Mouse (Mus musculus) cerebellum, adult 11 months (tissue): ENCODE data around the gene Ttc23.

Experiments
- DNase-seq: peaks from one replicate; pipeline ENCODE4 v3.0.0; 2022

Gene Ttc23

DNA sequence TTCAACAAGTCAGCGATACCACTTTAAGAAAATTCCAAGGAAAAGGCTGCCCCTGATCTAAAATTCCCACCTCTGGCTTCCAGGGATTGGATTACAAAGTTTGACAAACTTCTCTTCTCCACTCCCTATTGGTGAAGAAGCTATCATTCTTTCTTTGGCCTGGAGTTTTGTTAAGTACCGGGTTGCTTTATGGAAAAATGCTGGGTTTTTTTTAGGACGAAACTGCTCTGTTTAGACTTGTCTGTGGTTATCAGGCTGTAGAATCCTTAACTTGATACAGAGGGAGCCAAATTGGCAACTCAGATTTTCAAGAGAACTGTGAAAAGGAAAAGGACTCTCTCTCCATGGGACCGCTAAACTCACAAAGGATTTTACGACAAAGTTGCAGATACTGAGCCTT, at the start of gene Ttc23:
Gene Ttc23 (plus strand): TSS at position 134 of the 400 bp plus-strand sequence.
- no peak for DNase-seq

DNA sequence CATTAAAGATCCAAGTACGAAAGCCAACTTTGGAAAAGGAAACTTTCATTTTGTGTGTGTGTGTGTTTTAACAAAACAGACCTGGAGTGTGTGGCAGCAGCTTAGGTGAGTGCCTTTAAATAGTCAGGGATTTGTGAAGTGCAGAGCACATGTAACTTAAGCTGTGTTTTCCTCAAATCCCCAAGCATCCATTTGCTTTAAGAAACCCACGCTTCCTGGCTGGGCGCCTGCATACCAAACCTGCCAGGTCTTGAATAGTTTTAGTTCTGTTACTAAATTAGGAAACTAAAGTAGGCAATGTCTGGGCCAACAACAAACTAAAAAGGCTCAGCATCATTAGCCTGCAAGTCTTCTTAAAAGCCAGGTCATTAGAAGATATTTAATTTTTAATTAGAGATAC, 49.2 kb upstream of the Ttc23 start:
- DNase-seq, result no peak

DNA sequence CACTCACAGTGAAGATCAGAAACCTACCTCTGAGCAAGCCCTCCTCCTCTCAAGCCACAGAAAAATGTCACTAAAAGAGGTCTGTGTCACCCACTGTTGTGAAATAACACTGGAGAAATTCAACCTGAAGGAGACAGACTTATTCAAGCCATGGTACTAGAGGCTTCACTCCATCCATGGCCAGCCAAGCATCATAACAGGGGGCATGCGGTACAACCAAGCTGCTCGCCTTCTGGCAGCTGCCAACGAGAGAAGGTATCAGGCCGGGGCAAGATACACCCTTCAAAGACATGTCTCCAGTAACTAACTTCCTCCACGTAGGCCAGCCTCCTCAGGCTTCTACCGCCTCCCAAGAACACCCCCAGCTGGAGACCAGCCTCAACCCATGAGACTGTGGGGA, 42.1 kb upstream of the Ttc23 start:
- no peak for DNase-seq

DNA sequence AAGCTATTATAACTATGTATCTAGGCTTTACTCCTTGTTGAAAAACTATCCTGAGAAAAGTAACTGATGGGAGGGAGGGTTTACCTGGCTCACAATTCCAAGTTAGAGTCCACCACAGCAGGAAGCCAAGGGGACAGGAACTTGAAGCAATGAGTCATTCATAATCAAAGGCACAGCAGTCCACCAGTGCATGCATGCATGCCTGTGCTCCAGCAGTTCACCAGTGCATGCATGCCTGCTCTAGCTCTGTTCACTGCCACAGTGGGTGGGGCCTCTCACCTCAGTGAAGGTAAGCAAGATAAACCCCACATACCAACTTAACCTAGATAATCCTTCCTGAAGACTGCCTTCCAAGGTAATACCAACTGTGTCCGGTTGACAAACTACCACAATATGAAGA, 41.0 kb upstream of the Ttc23 start:
- no peak for DNase-seq

DNA sequence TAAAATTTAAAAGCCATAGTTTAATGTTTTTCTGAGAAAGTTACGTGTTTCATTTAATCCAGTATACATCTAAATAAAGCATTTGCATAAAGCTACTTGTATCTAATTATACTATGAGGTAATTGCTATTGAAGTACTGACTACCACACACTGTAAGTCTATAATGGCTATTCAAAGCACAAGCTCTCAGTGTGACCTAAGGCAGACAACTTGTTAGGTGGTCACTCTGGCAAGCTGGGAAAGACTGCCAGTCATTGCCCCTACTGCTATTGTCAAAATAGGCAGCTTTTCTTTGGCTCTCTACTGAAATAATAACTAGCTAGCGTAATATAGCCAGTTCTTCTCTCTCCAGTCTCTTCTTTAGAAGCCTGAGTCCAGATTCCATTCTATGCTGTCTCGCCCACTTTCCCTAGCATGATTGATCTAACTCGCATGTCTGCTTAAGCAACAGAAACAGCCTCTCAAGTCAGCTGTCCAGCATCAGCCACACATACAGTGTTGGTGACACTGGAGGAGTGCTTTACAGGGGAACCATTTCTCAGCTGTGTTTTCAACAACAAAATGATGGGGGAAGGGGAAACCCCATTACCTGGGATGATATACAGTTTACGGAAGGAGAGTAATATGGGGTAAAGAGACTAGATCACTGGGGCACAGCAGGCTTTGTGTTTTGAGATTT, 39.4 kb upstream of the Ttc23 start:
- no peak for DNase-seq

DNA sequence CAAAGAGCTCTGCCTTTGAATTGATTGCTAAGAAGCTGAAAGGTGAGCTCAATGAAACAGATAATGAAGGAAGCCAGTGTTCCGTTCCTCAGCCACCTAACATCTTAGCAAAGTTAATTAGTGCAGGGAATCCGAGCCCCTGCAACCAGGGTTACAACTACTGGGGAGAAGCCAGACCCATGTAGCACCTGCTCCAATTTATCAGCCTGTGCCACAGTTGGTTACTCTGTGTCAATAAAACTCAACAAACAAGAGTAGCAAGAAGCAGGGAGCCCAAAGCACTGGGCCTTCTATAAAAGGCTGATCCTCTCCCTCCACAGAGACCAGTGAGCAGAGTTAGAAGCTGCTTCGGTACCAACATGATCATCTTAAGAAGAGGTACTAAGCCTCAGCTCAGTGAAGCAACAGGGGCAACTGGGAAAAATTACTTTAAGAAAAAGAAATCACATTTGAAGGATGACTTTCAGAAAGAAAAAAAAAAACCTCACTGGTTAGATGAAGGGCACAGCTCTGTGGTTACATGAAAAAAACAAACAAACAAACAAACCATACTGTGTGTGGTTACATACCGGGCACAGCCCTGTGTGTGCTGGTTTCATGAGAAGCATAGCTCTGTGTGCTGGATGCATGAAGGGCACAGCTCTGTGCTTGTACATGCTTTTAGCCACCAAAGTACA, 38.7 kb upstream of the Ttc23 start:
- DNase-seq, result no peak

DNA sequence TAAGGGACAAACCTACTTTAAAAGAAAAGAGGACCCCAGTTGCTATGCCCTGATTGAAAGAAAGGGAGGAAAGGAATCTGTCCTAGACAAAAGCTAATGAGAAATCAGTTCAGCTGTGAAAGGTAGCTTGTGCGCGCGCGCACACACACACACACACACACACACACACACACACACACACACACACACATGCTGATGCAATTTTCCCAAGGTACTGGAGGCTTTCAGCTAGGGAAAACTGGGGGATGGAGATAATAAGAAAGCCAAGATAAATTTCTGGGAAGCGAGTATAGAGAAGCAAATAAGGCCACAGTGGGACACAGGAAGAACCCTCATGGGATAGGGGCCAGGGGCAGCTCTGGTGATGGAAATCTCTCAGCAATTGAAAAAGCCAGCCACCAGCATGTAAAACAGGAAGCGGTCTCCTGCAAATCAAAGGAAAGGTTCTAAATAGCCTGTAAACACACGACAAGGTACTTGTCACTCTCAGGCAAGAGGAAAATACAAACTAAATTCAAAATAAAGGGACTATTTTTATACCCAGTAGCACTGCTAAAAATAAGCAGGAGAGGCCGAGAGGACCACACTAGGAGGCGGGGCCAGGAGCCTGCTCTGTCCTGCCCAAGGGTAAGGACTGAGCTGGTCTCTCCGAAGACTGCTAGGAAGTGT, 33.3 kb upstream of the Ttc23 start:
- no peak for DNase-seq

DNA sequence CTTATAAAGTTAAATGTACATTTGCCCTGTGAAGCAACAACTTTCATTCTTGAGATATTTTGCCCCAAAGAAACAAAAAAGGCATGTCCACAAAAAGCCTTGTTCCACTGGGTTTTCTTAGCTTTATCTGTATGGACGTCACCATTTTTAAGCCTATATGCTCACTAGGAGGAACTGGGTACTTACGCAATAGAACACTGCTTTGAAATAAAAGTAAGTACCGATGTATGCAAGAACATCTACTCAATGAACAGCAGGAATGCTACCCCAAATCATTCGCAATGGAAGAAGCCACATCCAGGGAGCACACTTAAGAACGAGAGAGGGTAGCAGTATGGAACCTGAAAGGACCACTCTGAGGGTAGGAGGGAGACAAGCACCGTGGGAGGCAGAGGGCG, 32.7 kb upstream of the Ttc23 start:
- no peak for DNase-seq

DNA sequence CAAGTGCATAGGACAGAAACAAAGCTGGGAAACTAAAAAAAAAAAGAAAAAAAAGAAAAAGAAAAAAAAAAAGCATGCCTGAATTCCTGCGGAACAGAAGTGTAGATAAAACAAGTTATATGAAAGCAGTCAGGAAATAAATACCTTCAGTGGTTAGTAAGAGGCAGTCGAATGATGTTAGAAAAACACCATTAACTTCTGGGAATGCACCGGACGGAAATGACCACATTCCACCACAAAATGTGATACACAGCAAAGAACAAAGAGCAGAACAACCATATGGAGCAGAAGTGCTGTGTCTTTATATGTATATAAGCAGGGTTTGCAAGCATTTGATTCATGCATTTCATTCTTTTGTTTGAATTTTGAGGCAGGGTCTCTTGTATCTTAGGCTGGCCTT, 30.3 kb upstream of the Ttc23 start:
- DNase-seq, result no peak

DNA sequence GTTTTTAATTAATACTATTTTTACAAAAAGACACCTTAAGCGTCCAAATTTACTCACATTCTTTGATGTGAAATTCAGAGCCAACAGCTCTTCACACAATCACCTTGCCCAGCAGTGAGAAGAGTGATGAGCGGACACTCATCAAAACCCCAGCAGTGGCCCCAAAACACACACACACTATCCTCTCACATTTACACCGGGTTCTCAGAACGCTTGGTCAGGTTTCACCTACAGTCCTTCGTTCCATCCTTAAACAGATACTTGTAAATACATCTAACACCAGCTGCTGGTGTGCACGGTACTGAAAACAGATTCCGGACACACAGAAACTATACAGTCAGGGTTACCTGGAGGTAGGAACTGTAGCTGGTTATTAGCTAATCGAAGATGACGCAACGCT, 29.6 kb upstream of the Ttc23 start:
- no peak for DNase-seq

DNA sequence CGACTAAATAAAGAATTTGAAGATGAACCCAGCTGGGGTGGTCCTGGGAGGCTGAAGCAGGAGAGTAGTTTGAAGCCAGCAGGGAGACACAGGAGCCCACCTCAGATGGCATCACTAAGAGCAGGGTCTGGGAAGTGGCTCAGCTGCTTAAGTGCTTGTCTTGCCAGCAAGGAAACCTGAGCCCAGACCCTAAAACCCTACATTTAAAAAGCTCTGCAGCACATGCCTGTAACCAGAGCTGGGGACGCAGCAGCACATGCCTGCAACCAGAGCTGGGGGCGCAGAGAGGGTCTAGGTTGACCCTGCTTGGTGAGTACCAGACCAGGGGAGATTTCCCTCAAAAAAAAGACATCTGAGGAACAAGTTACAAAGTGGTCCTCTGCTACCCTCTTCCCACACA, 28.9 kb upstream of the Ttc23 start:
- DNase-seq, result no peak

DNA sequence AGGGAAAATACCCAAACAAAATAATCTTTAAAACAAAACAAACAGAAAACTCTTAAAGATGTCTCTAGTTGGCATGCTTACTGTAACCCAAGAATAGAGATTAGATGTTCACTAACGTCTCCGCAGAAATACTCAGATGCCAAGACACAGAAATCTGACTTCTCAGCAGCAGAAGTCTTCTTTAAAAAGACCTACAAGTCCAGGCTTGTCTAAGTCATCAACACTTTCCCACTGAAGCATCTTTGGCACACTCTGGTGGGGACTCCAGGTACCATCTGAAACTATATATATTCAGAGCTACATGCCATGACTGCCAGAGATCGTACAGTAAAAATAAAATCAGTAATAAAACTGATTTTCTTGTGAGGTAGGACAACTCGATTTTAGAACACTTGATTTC, 27.4 kb upstream of the Ttc23 start:
- no peak for DNase-seq

DNA sequence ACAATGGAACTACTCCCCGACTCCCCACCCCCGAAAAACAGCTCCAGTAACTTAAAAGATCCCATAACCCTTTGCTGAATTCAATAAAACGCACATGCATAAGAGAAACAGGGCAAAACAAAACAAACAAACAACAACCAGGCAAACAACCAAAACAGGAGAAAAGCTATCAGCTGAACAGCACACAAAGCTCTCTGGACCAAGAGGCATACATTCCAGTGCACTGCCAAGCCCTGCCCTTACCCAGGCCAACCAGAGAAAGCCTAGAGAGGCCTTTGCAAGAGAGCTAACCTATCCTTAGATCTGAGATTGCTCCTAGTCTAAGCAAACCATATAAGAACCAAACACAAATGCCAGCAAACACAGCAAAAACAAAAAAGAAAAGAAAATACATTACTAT, 25.1 kb upstream of the Ttc23 start:
- no peak for DNase-seq

DNA sequence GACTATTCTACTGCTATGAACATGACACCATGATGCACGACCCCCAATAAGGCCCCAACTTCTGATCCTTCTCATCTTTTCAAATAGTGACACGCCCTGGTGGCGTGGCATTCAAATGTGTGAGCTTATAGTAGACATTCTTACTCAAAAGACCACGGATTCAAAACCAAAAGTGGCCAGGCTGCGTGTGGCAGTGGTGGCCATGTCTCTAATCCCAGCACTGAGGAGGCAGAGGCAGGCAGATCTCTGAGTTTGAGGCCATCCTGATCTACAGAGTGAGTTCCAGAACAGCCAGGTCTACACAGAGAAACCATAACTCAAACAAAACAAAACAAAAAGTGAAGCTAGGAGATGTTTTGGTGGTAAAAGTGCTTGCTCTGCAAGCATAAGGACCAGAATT, 20.5 kb upstream of the Ttc23 start:
- no peak for DNase-seq

DNA sequence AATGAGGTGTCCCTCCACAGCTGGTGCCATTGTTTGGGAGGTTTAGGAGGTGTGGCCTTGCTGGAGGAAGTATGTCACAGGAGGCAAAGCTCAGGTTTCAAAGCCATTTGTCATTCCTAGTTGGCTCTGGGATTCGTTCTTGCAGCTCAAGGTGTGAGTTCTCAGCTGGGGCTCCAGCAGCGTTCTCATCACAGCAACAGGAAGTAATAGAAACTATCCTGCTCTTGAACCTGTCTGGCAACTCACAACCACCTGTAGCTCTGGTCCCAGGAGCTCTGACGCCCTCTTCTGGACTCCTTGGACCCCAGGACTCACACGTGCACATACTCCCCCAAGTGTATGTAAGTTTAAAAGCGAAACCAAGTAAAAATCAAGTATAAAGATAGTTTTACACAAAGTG, 17.5 kb upstream of the Ttc23 start:
- no peak for DNase-seq

DNA sequence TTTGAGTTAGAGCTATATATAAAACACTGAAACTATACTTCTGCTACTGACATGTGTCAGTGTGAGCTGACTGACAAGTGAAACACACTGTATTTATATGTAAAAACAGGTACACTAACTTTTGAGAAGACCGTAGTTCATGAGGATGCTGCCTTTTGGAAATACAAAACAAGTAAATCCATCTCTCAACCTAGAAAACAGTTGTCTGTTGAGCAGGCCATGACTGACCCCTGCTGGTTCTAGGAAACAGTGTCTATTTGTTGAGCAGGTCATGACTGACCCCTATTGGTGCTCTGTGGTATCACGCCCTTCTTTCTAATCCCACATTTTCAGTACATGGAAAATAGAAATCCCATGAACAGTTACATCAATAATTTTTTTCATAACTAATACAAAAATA, 16.4 kb upstream of the Ttc23 start:
- peak; percentile 76 for DNase-seq

DNA sequence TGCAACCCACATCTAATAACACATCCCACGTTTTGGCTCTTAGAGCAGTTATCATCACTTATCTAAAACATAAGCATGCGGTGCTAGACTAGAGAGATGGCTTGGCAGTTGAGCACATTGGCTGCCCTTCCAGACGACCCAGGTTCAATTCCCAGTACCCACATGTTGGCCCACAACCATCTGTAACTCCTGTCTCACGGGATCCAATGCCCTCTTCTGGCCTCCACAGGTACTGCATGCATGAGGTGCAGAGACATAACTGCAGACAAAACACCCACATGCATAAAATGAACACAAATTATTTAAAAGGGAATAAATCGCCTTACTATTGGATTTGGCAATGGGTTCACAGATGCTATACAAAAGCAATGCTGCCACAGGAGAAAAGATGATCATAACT, 14.8 kb upstream of the Ttc23 start:
- peak; percentile 12 for DNase-seq

DNA sequence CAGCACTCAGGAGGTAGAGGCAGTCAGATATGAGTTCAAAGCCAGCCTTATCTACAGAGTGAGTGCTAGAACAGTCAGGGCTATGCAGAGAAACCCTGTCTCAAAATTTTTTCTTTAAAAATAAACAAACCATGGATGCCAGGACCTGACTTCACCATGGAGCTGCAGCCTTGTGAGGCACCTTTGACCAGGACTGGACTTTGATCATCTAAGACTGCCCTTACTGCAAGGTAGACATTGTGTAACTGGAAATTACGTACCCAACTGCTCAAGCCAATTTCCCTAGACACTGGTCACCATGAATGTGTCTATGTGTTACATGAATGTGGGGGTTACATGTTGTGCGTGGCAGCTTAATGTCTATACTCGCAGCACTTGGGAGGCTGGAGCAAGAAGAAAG, 13.0 kb upstream of the Ttc23 start:
- DNase-seq, result no peak

DNA sequence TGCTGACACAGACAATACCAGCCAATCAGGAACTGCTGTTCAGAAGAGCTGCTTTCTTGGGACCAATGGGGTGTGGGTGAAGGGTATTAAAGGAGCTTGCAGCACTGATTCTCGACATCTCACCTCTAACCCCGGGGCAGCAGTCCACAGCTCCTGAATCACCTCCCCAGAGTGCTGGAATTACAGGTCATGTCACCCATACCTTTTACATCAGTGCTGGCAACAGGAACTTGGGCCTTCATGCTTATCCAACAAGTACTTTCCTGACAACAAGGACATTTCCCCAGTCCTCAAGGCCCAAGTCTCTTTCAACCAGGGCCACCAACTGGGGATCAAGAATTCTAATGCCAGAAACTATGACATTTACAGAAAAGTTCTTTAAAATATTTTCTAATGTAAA, 11.0 kb upstream of the Ttc23 start:
- DNase-seq, result no peak

DNA sequence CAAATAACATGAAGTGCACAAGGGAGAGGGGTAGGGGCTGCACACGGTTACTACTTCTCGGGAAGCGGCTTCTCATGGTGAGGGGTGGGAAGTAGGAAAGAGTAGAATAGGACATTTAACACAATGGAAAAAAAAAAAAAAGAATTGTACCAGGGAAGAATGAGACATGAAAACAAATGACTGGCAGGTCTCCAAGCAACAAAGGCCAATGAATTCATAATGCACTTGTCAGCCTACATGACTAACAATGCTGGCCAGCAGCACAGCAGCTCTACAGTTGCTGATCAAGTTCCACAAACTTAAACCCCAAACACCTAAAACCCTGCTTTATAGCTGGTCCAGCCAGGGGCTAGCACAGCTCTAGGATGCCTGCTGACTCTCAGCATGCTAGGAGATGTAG, 8.2 kb upstream of the Ttc23 start:
- DNase-seq, result no peak

DNA sequence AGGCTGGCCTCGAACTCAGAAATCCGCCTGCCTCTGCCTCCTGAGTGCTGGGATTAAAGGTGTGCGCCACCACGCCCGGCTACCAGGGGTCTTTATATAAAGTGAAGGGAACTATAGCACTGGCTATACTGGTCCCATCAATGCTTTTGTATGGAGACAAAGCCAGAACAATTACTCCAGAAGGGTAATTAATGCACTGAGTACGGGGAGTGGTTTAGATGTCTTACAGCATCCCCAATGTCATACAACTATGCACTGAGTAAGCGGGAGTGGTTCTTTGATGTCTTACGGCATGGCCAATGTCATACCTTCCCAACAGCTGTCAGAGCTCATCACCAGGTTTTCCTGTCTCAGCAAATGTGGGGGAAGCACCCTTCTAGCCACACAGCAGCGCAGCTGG, 4.3 kb upstream of the Ttc23 start:
- no peak for DNase-seq

DNA sequence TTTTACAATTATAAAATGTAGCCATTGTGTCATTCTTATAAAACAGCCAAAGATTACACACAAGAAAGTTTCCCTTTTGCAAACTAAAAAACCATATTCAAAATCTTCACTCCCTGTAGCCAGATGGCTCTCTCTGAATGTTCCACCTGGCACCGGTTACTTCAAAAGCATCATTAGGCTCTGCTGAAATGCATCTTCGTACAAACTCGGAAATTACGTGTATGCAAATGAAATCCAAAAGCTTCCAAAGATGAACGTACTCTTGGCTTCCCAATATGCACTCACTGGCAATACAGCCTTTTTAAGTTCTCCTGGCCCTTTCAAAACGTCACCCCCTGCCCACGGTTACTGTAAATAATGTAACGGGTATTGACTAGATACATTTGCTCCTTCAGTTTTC, 2.9 kb upstream of the Ttc23 start:
- peak; percentile 10 for DNase-seq

DNA sequence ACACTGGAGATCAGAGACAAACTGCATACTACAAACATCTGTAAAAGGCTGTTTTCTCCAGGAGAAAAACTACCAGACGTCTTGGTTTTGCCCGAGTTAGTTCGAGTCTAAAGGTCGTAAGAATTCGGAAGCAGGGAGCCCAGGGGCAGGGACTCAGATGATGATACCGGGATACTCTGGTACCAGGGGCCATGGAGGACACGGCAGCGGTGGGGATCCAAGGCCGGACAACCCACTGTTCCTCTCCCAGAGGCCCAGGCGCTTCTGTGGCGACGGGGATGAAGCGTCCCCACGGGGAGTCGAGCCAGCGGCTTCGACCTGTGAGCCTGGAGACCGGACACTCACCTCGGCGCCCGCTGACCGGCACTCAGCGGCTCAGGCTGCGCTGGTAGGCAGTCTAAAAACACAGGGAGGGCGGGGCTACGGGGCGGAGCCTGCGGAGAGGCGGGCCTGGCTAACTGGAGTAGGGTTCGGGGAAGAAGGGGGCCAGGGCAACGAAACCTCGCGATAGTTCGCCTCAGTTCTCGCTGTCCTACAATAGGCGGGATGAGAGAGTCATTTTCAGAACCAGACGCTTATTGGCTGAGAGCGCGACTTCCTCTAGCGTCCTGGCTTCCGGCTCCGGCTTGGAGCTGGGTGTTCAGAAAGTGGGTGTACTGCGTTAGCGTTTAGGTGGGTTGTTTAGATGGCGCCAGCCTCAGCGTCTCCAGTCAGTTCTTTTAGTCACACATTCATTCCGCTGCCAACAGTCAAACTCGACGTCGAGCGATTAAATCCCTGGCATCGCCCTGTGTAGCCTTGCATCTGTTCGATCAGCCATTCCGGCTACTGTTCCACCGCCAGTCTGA, 2.2 kb upstream of the Ttc23 start, which contains the start of gene Lrrc28:
Gene Lrrc28 (minus strand): TSS at position 436 of the 848 bp plus-strand sequence.
- peak; percentile 99 for DNase-seq

DNA sequence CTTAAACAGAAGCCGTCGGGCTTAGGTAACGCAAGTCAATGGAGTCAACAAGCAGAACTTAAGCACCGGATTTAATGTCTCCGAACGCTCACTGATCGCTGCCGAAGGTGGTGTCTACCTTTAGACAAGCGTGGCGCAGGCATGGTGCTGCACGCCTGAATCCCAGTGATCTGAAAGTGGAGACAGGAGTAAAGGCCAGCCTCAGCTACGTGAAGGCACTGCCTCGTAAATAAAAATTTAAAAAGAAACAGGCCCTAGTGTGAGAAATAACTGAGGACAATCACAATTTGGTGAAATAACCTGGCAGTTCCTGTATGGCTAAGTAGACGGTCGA, 1.6 kb upstream of the Ttc23 start:
- DNase-seq, result no peak
